Mouse (Mus musculus) intestine, embryonic 16.5 days (tissue): ENCODE data around the gene Hk2. TPM values are rescaled to one million over a fixed set of nuclear protein-coding genes. Genes with fewer than 3 reads are reported as not detected.

Experiments used
- ATAC-seq: fragments of 200-750 bp; cut with Nextera tagmentation; 2 replicates; pipeline ENCODE4 v1.8.0; 2017; ENCODE audit warnings: moderate TSS enrichment, moderate library complexity
- H3K27ac ChIP-seq: fragments of 300-500 bp; sonication (generic); 2 replicates; pipeline ENCODE4 v1.5.1; 2014; ENCODE audit warnings: mild to moderate bottlenecking, low read length
- H3K27me3 ChIP-seq: fragments of 300-500 bp; sonication (generic); replicated peaks from 2 replicates; pipeline ENCODE4 v1.6.1; 2014; ENCODE audit warnings: low read length, control low read depth, mixed read lengths; ENCODE audit not compliant: control insufficient read depth, insufficient read depth
- H3K36me3 ChIP-seq: fragments of 300-500 bp; sonication (generic); 2 replicates; pipeline ENCODE4 v1.6.1; 2014; ENCODE audit warnings: low read length, control low read depth; ENCODE audit not compliant: control insufficient read depth, insufficient read depth
- H3K4me1 ChIP-seq: fragments of 300-500 bp; sonication (generic); 2 replicates; pipeline ENCODE4 v1.6.1; 2014; ENCODE audit warnings: low read length, control low read depth, mixed read lengths; ENCODE audit not compliant: control insufficient read depth, insufficient read depth
- H3K4me2 ChIP-seq: fragments of 300-500 bp; sonication (generic); 2 replicates; pipeline ENCODE4 v1.6.1; 2014; ENCODE audit warnings: low read depth, low read length, control low read depth
- H3K4me3 ChIP-seq: fragments of 300-500 bp; sonication (generic); 2 replicates; pipeline ENCODE4 v1.5.1; 2014; ENCODE audit warnings: mild to moderate bottlenecking, low read length
- H3K9ac ChIP-seq: fragments of 300-500 bp; sonication (generic); 2 replicates; pipeline ENCODE4 v1.6.1; 2014; ENCODE audit warnings: low read depth, low read length
- H3K9me3 ChIP-seq: fragments of 300-500 bp; sonication (generic); 2 replicates; pipeline ENCODE4 v1.6.1; 2016; ENCODE audit warnings: low read length, control low read depth; ENCODE audit not compliant: control insufficient read depth
- WGBS: fragments of 180-500 bp; shearing (Covaris S2); extraction: QIAGEN DNeasy Blood & Tissue Kit; methylation state at CpG from one replicate; pipeline ENCODE4 v1.1.7; 2014; 5-methylcytosine and 5-hydroxymethylcytosine counted together
- polyA plus RNA-seq: library from polyadenylated mRNA; unstranded; fragments of >200 nt; fragmentation: Nextera tagmentation; extraction: Ambion mirVana; gene quantifications from 2 replicates; pipeline ENCODE4 v1.2.1, GENCODE M21; 2015

Hk2 gene
- polyA plus RNA-seq, 1 experiment from 2014 or later = 18.0 TPM

GRCm38 (mm10) chr6:82737634-82738540 is 36.4 kb downstream of the Hk2 start:
- Histone ChIP-seq H3K9me3 (no peaks in the 10 kb centered on the region), H3K27ac (no peak overlapping the region), H3K36me3 (0 out of 2 replicates have a peak, but pooled peaks cover 2% of the 10 kb centered on the region), H3K4me2 (no peak overlapping the region), H3K27me3 (no peaks in the 10 kb centered on the region), H3K4me3 (no peak overlapping the region), H3K9ac (no peak overlapping the region), H3K4me1 (peaks cover 4% of the 10 kb centered on the region; the same call in 1 of the 2 replicates)
- WGBS = 92% methylated on average over 27 of the region's 27 CpGs
- ATAC-seq = no peak

GRCm38 (mm10) chr6:82736626-82737600 is 37.3 kb downstream of the Hk2 start:
- Histone ChIP-seq H3K4me3 (no peak overlapping the region), H3K36me3 (0 out of 2 replicates have a peak, but pooled peaks cover 2% of the 10 kb centered on the region), H3K9me3 (no peaks in the 10 kb centered on the region), H3K27ac (no peak overlapping the region), H3K4me1 (peaks cover 4% of the 10 kb centered on the region; the same call in 1 of the 2 replicates), H3K9ac (no peak overlapping the region), H3K27me3 (no peaks in the 10 kb centered on the region), H3K4me2 (no peak overlapping the region)
- WGBS = 80% methylated on average over 25 of the region's 25 CpGs
- ATAC-seq = no peak

- Histone ChIP-seq H3K36me3 (peaks cover 9% of the 10 kb centered on the region), H3K4me3 (no peak overlapping the region)
- WGBS = 76% methylated on average over 7 of the region's 7 CpGs
These were observed 38.9 kb downstream of the Hk2 start for GRCm38 (mm10) chr6:82735347-82735746.

GRCm38 (mm10) chr6:82728635-82729034 is 45.6 kb downstream of the Hk2 start:
- no peak for ATAC-seq
- H3K27me3 ChIP-seq = no peaks in the 10 kb centered on the region
- no peak overlapping the region for H3K4me2 ChIP-seq
- H3K9me3 ChIP-seq = no peaks in the 10 kb centered on the region
- H3K4me3 ChIP-seq = no peak overlapping the region
- H3K9ac ChIP-seq = no peak overlapping the region
- H3K4me1 ChIP-seq = peaks cover 3% of the 10 kb centered on the region
- peaks cover 9% of the 10 kb centered on the region for H3K36me3 ChIP-seq
- 92% methylated on average over 21 of the region's 21 CpGs for WGBS
- no peak overlapping the region for H3K27ac ChIP-seq

More at GRCm38 (mm10) chr6:82735347-82735746, 38.9 kb downstream of the Hk2 start:
- peaks cover 1% of the 10 kb centered on the region; the same call in 1 of the 2 replicates for H3K4me1 ChIP-seq
- no peaks in the 10 kb centered on the region for H3K9me3 ChIP-seq
- H3K4me2 ChIP-seq = no peak overlapping the region
- no peaks in the 10 kb centered on the region for H3K27me3 ChIP-seq
- H3K27ac ChIP-seq = no peak overlapping the region
- no peak for ATAC-seq
- H3K9ac ChIP-seq = no peak overlapping the region

GRCm38 (mm10) chr6:82727206-82727605 is 47.0 kb downstream of the Hk2 start:
- Histone ChIP-seq H3K4me3 (no peak overlapping the region), H3K27ac (no peak overlapping the region), H3K36me3 (peaks cover 9% of the 10 kb centered on the region), H3K27me3 (no peaks in the 10 kb centered on the region), H3K4me1 (peaks cover 12% of the 10 kb centered on the region), H3K9ac (no peak overlapping the region), H3K9me3 (no peaks in the 10 kb centered on the region), H3K4me2 (no peak overlapping the region)
- ATAC-seq = no peak
- WGBS = 90% methylated on average over 13 of the region's 13 CpGs

GRCm38 (mm10) chr6:82723321-82723720 is 50.9 kb downstream of the Hk2 start:
- Histone ChIP-seq H3K9me3 (no peaks in the 10 kb centered on the region), H3K36me3 (0 out of 2 replicates have a peak, but pooled peaks cover 2% of the 10 kb centered on the region), H3K4me2 (no peak overlapping the region), H3K4me1 (peaks cover 12% of the 10 kb centered on the region), H3K4me3 (no peak overlapping the region), H3K27me3 (no peaks in the 10 kb centered on the region), H3K27ac (peak overlapping the region; percentile 62), H3K9ac (peak overlapping the region; percentile 44; the same call in 1 of the 2 replicates)
- ATAC-seq = peak; percentile 79
- 38% methylated on average over 5 of the region's 5 CpGs for WGBS

GRCm38 (mm10) chr6:82716126-82716525 is 58.1 kb downstream of the Hk2 start:
- Histone ChIP-seq H3K27ac (no peak overlapping the region), H3K9ac (no peak overlapping the region), H3K9me3 (no peaks in the 10 kb centered on the region), H3K27me3 (no peaks in the 10 kb centered on the region), H3K36me3 (no peaks in the 10 kb centered on the region), H3K4me3 (no peak overlapping the region), H3K4me2 (no peak overlapping the region), H3K4me1 (no peaks in the 10 kb centered on the region)
- WGBS = 62% methylated on average over 4 of the region's 4 CpGs
- ATAC-seq = no peak

GRCm38 (mm10) chr6:82715653-82716052 is 58.6 kb downstream of the Hk2 start:
- Histone ChIP-seq H3K27ac (no peak overlapping the region), H3K4me1 (no peaks in the 10 kb centered on the region), H3K9ac (no peak overlapping the region), H3K27me3 (no peaks in the 10 kb centered on the region), H3K9me3 (no peaks in the 10 kb centered on the region), H3K4me2 (no peak overlapping the region), H3K36me3 (no peaks in the 10 kb centered on the region), H3K4me3 (no peak overlapping the region)
- WGBS = 89% methylated on average over 3 of the region's 3 CpGs
- peak; percentile 49; the same call in 1 of the 2 replicates for ATAC-seq

- Histone ChIP-seq H3K4me1 (no peaks in the 10 kb centered on the region), H3K4me3 (no peak overlapping the region), H3K9ac (no peak overlapping the region), H3K4me2 (no peak overlapping the region), H3K9me3 (no peaks in the 10 kb centered on the region), H3K27ac (0 out of 2 replicates have a peak overlapping the region, but pooled peaks have one; percentile 7), H3K36me3 (no peaks in the 10 kb centered on the region), H3K27me3 (no peaks in the 10 kb centered on the region)
- ATAC-seq = no peak
- 79% methylated on average over 6 of the region's 6 CpGs for WGBS
These were observed 59.0 kb downstream of the Hk2 start for GRCm38 (mm10) chr6:82715253-82715652.
